Mouse (Mus musculus) midbrain, embryonic 12.5 days (tissue): Measurements from ENCODE around the gene Adgra1. TPM values are rescaled to one million over a fixed set of nuclear protein-coding genes. Genes with fewer than 3 reads are reported as not detected.
A peak's percentile ranks its signal among the peaks of the same experiment; 100 is the strongest.

ENCODE experiments used
- ATAC-seq: fragments of 200-750 bp; cut with Nextera tagmentation; 2 replicates; pipeline ENCODE4 v1.8.0; 2017; ENCODE audit warnings: low read depth, moderate TSS enrichment, moderate library complexity; ENCODE audit not compliant: low FRiP score
- H3K27ac ChIP-seq: fragments of 300-500 bp; sonication (generic); replicated peaks from 2 replicates; pipeline ENCODE4 v1.5.1; 2016; ENCODE audit warnings: mild to moderate bottlenecking
- H3K27me3 ChIP-seq: fragments of 300-500 bp; sonication (generic); 2 replicates; pipeline ENCODE4 v1.6.1; 2016; ENCODE audit warnings: mild to moderate bottlenecking
- H3K36me3 ChIP-seq: fragments of 300-500 bp; sonication (generic); 2 replicates; pipeline ENCODE4 v1.6.1; 2016
- H3K4me1 ChIP-seq: fragments of 300-500 bp; sonication (generic); 2 replicates; pipeline ENCODE4 v1.6.1; 2016
- H3K4me2 ChIP-seq: fragments of 300-500 bp; sonication (generic); replicated peaks from 2 replicates; pipeline ENCODE4 v1.6.1; 2016; ENCODE audit warnings: mild to moderate bottlenecking, moderate library complexity
- H3K4me3 ChIP-seq: fragments of 300-500 bp; sonication (generic); 2 replicates; pipeline ENCODE4 v1.5.1; 2016; ENCODE audit warnings: mild to moderate bottlenecking
- H3K9ac ChIP-seq: fragments of 300-500 bp; sonication (generic); replicated peaks from 2 replicates; pipeline ENCODE4 v1.6.1; 2016; ENCODE audit warnings: mild to moderate bottlenecking, moderate library complexity
- H3K9me3 ChIP-seq: fragments of 300-500 bp; sonication (generic); 2 replicates; pipeline ENCODE4 v1.6.1; 2016; ENCODE audit warnings: mild to moderate bottlenecking
- WGBS: fragments of 180-500 bp; shearing (Covaris S2); methylation state at CpG from one replicate; pipeline ENCODE4 v1.1.7; 2016; 5-methylcytosine and 5-hydroxymethylcytosine counted together
- polyA plus RNA-seq: library from polyadenylated mRNA; unstranded; fragments of >200 nt; fragmentation: Nextera tagmentation; extraction: Ambion mirVana; gene quantifications from 2 replicates; pipeline ENCODE4 v1.2.1, GENCODE M21; 2016

The Adgra1 gene
- polyA plus RNA-seq, 1 experiment from 2014 or later = 30.3 TPM

DNA sequence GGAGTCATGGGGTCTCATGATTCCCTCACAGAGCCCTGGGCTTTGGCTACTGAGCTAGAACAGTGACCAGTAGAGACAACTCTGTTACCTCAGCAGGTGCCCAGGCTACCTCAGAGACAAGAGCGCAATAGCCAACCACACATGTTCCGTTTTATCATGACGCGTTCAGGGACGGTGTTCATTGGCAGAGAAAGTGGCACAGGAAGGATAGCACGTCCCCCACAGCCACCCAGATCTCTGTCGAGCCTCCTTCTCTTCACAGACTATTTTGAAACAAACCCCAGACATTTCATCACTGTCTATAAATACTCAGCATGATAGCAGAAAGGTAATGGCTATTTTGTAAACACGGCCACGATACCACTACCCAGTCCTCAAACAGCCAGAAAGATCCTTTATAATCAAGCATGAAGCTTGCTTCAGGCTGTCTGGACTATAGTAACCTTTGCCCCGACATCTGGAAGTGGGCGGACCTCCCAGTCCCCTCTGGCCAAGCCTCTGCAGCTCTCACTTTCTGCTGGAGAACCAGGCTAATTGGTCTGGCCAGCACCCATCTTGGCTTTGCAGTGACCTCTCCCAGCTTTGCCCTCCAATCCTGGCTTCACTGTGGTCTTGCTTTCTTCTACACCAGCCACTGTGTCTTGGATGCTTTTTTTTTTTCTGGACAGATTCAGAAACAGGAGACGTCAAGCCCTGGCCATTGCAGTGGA, 11.5 kb upstream of the Adgra1 start:
- no peaks in the 10 kb centered on the region for H3K36me3 ChIP-seq
- ATAC-seq = no peak
- WGBS = 76% methylated on average over 12 of the region's 12 CpGs
- H3K4me3 ChIP-seq = no peak overlapping the region
- no peak overlapping the region for H3K9ac ChIP-seq
- no peaks in the 10 kb centered on the region for H3K9me3 ChIP-seq
- H3K4me2 ChIP-seq = no peak overlapping the region
- H3K27ac ChIP-seq = no peak overlapping the region
- no peaks in the 10 kb centered on the region for H3K4me1 ChIP-seq
- H3K27me3 ChIP-seq = no peaks in the 10 kb centered on the region; the same call in 1 of the 2 replicates

DNA sequence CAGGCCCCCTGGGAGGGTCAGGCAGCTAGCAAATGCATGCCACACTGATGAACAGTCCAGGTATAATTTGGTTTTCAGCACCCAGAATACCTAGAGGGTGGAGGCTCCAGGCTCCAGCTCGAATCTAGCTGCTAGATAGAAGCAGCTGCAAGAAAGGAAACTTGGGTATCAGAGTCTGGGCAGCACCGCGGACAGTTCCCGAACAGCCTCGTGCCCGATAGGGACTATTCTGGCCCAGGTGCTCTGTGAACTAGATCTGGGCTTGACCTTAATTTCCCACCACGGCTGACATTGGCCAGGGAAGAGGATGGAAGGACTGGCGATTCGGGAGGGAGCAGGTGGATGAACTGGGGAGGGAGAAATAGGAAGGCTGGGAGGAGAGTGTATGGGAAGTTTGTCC, 6.3 kb upstream of the Adgra1 start:
- 13% methylated on average over 9 of the region's 9 CpGs for WGBS
- no peak for ATAC-seq
- H3K27ac ChIP-seq = no peak overlapping the region

DNA sequence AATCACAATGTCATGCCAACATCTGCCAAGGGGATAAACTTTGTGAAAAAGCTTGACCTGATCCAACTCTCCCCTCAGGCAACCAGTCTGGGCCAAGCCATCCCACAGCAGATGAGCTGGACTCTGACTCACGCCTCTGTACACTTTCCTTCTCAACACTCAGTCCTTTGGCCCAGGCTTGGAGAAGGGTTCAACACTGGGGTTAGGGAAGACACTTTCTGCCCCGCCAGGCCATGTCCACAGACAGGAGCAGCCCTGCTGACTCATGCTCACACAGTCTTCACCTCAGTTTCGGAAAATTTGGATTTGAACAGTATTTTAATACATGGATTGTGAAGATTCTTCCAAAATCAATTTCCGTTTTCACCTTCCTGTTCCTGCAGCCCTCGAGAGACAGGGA, 442 bp upstream of the Adgra1 start:
- Histone ChIP-seq H3K4me3 (peak overlapping the region; percentile 36), H3K9ac (peak overlapping the region; percentile 32; the same call in 1 of the 2 replicates), H3K9me3 (no peaks in the 10 kb centered on the region), H3K4me1 (peaks cover 47% of the 10 kb centered on the region), H3K36me3 (no peaks in the 10 kb centered on the region), H3K27ac (peak overlapping the region; percentile 90), H3K27me3 (peaks cover 16% of the 10 kb centered on the region; the same call in 1 of the 2 replicates), H3K4me2 (peak overlapping the region; percentile 56)
- no peak for ATAC-seq
- WGBS = 22% methylated on average over 5 of the region's 5 CpGs

More for the DNA sequence above, 6.3 kb upstream of the Adgra1 start:
- Histone ChIP-seq H3K36me3 (no peaks in the 10 kb centered on the region), H3K4me3 (no peak overlapping the region), H3K27me3 (peaks cover 10% of the 10 kb centered on the region; the same call in 1 of the 2 replicates), H3K9ac (no peak overlapping the region), H3K4me2 (no peak overlapping the region), H3K4me1 (peaks cover 9% of the 10 kb centered on the region), H3K9me3 (no peaks in the 10 kb centered on the region)

DNA sequence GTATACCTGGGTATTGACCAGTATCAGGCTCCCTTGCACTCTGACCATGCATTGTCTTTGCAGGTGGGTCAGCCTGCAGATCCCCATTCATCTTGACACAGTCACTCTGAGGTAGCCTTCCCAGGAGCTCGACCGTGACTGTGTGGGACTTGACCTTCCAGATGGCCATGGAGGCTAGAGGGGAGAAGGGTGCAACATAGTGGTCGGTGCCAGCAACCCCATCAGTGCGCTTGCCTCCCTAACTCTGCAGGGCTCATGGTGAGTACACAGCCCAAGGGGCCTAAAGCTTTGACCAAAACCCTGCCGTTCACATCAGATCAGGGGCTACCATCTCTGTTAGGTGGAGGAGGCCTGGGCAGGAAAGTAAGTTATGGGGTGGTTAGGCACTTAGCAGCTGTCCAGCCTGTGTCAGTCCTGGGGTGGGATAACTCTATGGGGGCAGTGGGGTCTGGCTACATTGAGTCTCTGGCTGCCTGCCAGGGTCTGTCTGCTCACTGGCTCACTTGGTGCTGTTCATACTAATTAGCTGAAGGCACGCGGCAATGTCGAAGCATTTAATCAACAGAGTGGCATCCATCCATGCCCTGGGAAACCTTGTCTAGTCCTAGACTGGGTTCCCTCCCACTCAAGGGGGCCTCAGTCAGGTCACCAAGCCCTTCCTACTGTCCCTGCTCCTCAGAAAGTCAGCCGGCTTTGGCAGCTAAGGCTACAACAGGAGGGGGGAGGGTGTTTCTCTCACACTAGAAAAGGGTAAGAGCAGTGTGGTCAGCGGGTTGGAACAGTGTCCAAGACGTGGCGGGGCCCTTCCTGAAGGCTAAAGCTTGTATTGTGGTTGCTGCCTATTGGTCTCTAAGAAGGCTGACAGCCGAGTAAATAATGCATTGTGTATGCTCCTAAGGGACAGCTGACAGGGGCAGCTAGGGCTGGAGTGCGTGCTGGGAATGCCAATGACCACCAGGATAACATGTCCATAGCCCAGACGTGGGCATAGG, 1.5 kb downstream of the Adgra1 start:
- peak; percentile 74 for ATAC-seq
- WGBS = 35% methylated on average over 15 of the region's 15 CpGs
- Histone ChIP-seq H3K4me1 (peaks cover 38% of the 10 kb centered on the region), H3K9ac (peak overlapping the region; percentile 43), H3K27ac (peak overlapping the region; percentile 90), H3K9me3 (no peaks in the 10 kb centered on the region), H3K4me3 (peak overlapping the region; percentile 36), H3K4me2 (peak overlapping the region; percentile 56), H3K27me3 (peaks cover 16% of the 10 kb centered on the region; the same call in 1 of the 2 replicates), H3K36me3 (no peaks in the 10 kb centered on the region)

DNA sequence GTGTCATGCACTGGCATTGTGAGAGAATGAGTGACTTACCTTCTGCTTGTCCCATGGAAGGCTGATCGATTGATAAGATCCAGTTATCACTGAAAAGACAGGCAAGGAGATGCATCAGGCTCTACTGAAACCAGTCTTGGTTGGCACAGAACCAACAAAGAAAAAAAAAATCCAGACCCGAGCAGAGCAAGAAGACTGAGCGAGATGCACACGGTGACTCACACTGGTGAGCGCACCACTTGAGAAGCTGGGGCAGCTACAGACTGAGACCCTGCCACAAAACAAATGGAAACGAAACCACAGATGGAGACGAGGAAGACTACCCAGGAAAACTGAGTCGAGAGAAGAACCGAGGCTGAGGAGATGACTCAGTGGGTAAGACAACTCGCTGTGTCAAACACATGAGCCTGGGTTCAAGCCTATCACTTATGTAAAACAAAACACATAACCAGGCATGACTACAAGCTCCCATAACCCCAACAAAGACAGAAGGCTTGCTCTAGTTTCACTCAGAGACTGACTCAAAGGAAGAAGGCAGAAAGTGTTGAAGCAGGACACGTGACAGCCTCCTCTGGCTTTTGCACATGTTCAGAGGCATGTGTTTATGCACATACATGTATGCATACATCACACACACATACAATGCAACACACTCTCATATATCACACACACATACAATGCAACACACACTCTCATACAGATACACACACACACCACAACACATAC, 6.6 kb downstream of the Adgra1 start:
- H3K4me1 ChIP-seq = peaks cover 13% of the 10 kb centered on the region
- 0 out of 2 replicates have a peak, but pooled peaks cover 2% of the 10 kb centered on the region for H3K27me3 ChIP-seq
- H3K27ac ChIP-seq = no peak overlapping the region
- peaks cover 15% of the 10 kb centered on the region for H3K36me3 ChIP-seq
- 91% methylated on average over 11 of the region's 11 CpGs for WGBS
- H3K4me3 ChIP-seq = no peak overlapping the region
- H3K9me3 ChIP-seq = no peaks in the 10 kb centered on the region
- no peak overlapping the region for H3K9ac ChIP-seq
- ATAC-seq = no peak
- H3K4me2 ChIP-seq = no peak overlapping the region

DNA sequence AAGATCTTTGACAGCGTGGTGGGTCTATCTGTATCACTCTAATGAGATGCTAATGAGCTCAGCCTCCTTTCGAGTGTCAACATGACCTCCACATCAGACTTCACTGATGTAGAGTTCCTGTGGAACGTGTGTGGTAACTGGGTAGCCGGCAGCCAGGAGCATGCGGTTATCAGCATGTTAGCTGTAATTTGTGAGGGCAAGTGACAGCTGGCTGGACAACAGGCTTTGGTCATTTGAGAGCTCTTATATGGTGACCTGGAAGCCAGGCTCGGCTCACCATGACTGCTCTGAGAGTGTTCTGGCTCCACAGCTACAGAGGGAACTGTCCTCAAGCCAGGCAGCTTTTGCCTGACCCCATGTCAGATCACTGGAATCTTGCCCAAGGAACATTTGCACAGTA, 8.4 kb downstream of the Adgra1 start:
- 74% methylated on average over 6 of the region's 6 CpGs for WGBS
- Histone ChIP-seq H3K27ac (no peak overlapping the region), H3K4me1 (no peaks in the 10 kb centered on the region), H3K4me2 (no peak overlapping the region), H3K9ac (no peak overlapping the region), H3K9me3 (no peaks in the 10 kb centered on the region), H3K27me3 (no peaks in the 10 kb centered on the region), H3K36me3 (peaks cover 17% of the 10 kb centered on the region), H3K4me3 (no peak overlapping the region)
- ATAC-seq = no peak

DNA sequence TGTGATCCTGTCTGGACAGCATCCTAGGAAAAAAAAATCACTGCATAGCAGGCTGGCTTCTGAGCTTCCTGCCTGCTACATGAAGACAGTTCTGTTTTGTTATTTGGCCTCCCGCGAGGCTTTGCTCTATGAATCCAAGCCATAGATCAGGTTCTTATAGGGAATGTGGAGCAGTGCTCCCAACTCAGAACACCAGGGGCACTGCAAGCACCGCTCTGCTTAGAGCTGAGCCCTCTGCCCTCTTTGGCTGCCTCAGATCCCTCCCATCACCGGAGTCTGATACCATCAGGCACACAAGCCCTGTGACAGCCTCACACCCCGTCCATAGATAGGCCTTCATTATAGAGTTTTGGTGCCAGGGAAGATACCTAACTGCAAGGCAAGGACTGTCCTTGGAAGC, 9.2 kb downstream of the Adgra1 start:
- no peak overlapping the region for H3K4me2 ChIP-seq
- no peak overlapping the region for H3K27ac ChIP-seq
- H3K4me3 ChIP-seq = no peak overlapping the region
- H3K36me3 ChIP-seq = peaks cover 20% of the 10 kb centered on the region
- H3K9me3 ChIP-seq = no peaks in the 10 kb centered on the region
- H3K27me3 ChIP-seq = no peaks in the 10 kb centered on the region
- WGBS = 58% methylated on average over 5 of the region's 5 CpGs
- no peaks in the 10 kb centered on the region for H3K4me1 ChIP-seq
- no peak for ATAC-seq
- H3K9ac ChIP-seq = no peak overlapping the region

DNA sequence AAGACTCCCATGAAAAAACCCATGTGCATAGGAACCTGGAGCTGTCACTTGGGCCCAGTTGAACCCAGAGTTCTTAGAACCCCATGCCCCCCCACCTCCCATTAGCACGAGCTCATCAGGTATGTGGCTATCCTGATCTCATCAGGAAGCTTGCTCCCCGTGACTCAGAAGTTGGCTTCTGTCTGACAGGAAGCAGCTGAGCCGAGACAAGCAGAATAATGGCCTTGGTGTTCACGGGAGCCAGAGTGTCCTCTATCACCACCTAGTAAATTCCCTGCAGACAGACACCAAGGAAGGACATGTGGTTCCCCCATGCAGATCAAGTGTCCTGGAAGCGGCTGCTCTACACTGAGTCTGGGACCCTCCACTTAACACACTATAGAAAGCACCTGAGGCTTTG, 9.8 kb downstream of the Adgra1 start:
- H3K4me2 ChIP-seq = no peak overlapping the region
- WGBS = 71% methylated on average over 5 of the region's 5 CpGs

DNA sequence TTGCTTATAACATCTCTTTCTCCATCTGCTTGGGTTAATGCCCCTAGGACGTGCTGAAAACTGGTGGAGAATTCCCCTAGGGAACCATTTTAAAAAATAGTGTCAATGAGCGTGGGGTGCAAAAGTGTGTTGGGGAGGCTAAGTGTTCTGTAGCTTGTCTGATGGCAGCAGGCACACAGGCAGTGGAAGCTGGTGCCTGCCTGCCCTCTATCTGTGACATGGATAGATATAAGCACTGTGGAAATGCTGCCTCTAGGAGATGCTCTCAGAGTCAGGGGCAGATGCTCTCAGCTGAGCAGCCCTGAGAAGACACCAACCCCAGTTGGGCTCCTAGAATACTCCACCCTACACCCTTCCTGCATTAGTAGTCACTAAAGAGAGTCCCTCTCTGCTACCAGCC, 11.1 kb downstream of the Adgra1 start:
- WGBS = 88% methylated on average over 2 of the region's 2 CpGs
- peaks cover 27% of the 10 kb centered on the region for H3K36me3 ChIP-seq
- H3K4me2 ChIP-seq = no peak overlapping the region
- H3K4me3 ChIP-seq = no peak overlapping the region
- peaks cover 8% of the 10 kb centered on the region for H3K4me1 ChIP-seq
- no peaks in the 10 kb centered on the region for H3K9me3 ChIP-seq
- no peak for ATAC-seq
- no peak overlapping the region for H3K9ac ChIP-seq
- no peak overlapping the region for H3K27ac ChIP-seq
- no peaks in the 10 kb centered on the region for H3K27me3 ChIP-seq

More for the DNA sequence above, 9.8 kb downstream of the Adgra1 start:
- Histone ChIP-seq H3K9ac (no peak overlapping the region), H3K9me3 (no peaks in the 10 kb centered on the region), H3K27me3 (no peaks in the 10 kb centered on the region), H3K4me3 (no peak overlapping the region), H3K36me3 (peaks cover 23% of the 10 kb centered on the region), H3K27ac (no peak overlapping the region), H3K4me1 (no peaks in the 10 kb centered on the region)
- ATAC-seq = no peak

DNA sequence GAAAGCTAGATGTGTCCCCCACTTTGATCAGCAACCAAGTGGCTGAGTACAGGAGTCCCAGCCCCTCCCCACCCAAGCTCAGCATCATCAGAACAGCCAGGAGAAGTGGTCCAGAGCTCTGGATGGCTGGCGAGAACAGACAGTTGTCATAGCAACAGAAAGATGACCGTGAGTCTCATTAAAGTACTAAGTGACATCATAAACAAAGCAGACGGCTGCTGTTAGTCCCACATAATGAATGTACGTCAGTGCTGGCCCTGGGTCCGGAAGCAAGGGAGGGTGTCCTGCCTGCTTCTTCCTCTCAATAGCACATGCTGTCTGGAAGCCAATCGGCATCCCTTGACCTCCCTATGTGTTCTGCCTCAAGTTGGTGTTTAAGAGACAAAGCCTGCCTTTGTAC, 16.2 kb downstream of the Adgra1 start:
- Histone ChIP-seq H3K9ac (no peak overlapping the region; the same call in 1 of the 2 replicates), H3K27me3 (no peaks in the 10 kb centered on the region), H3K4me2 (no peak overlapping the region), H3K9me3 (no peaks in the 10 kb centered on the region), H3K36me3 (0 out of 2 replicates have a peak, but pooled peaks cover 21% of the 10 kb centered on the region), H3K4me1 (peaks cover 22% of the 10 kb centered on the region), H3K27ac (peak overlapping the region; percentile 65), H3K4me3 (no peak overlapping the region)
- peak; percentile 77 for ATAC-seq
- 16% methylated on average over 6 of the region's 6 CpGs for WGBS

DNA sequence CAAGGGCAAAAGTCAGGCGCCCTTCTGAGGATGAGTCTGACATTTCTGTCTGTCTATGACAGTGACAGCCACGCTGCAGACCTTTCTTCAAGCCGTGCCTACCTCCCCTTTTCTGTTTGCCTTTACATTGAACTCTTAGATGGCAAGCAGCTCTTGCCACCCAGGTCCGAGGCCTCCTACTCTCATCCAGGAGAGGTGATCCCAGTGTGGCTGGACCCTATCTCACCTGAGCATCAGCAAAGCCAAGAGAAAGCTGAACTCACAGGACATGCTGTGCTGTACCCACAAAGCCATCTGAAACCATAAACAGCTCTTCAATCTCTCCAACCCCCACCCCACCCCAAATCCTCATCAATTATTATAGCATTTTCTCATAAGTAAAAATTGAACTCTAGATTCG, 16.7 kb downstream of the Adgra1 start:
- no peak overlapping the region; the same call in 1 of the 2 replicates for H3K9ac ChIP-seq
- H3K36me3 ChIP-seq = 0 out of 2 replicates have a peak, but pooled peaks cover 21% of the 10 kb centered on the region
- no peaks in the 10 kb centered on the region for H3K27me3 ChIP-seq
- no peaks in the 10 kb centered on the region for H3K9me3 ChIP-seq
- 67% methylated on average over 5 of the region's 5 CpGs for WGBS
- H3K4me2 ChIP-seq = no peak overlapping the region
- peak overlapping the region; percentile 65 for H3K27ac ChIP-seq
- H3K4me3 ChIP-seq = no peak overlapping the region
- no peak; the same call in 1 of the 2 replicates for ATAC-seq
- peaks cover 25% of the 10 kb centered on the region for H3K4me1 ChIP-seq
